Mouse (Mus musculus): ENCODE measurements around the gene Gpr162. TPM values are rescaled to one million over a fixed set of nuclear protein-coding genes. Genes with fewer than 3 reads are reported as not detected.

The Gpr162 gene
- polyA plus RNA-seq (2015; fragmentation: Nextera tagmentation; extraction: Ambion mirVana): 1.6 TPM in 2 replicates

DNA sequence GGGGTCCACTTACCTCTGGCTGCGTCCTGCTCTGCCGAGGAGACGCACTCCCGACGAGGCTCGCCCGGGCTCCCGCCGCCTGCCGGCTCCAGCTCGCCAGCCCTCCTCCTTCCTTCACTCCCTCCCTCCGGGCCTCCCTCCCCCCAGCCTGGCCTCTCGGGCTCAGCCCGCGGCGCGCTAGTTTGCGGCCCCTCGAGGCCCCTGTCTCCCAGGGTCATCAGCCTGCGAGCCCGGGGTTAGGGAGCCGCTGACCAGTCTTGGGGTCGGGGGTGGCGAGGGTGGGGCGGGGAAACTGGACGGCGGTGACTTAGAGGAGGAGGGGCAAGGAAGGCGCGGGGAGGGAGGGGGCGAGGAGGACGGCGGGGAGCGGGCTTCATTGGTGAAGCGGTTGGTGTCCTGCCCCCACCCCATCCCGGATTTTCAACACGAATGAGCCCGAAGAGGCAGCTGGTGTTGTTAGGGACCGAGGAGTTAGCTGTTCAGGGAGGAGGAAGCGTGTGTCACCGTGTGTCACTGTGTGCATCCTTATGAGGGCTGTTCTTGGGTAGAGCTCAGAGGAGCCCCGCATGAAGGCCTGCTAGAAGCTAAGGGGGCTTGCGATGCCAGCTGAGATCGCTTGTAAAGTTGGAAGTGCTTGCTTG is at the start of gene Gpr162:
TSS of gene Gpr162 (minus strand) at position 326 of the 641 bp plus-strand sequence.
- Histone ChIP-seq H3K9ac (peak within 1 kb of the TSS; percentile 85), H3K27ac (replicated peaks) (no peak within 1 kb of the TSS), H3K4me2 (peak within 1 kb of the TSS; percentile 91), H3K36me3 (no peaks in the 10 kb centered on the region), H3K9me3 (no peaks in the 10 kb centered on the region), H3K4me1 (peaks cover 21% of the 10 kb centered on the region), H3K4me3 (peak within 1 kb of the TSS; percentile 60), H3K27me3 (replicated peaks) (peaks cover 77% of the 10 kb centered on the region)
- ATAC-seq (ENCODE audit: extremely low read depth, insufficient number of reproducible peaks, low FRiP score, low TSS enrichment): peak; percentile 18; the same call in 1 of the 2 replicates
- WGBS: 2% methylated on average over 29 of the region's 43 CpGs

DNA sequence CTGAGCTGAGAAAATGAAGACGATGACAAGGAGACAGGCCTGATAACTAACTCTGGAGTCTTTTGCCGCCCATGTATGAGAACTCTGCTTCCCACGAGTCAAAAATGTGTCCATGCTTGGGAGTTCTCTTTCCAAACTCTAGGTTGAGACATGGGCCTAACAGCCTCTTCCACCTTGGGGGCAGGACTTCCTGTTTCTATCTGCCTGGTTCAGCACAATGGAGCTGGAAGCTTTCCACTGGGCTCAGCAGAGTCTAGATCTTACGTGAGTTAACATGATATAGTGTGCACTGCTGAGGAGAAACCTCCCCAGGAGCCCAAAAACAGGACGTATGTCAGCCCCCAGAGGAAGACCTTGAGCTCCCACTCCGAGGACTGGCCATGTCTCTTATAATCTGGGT is 49.4 kb upstream of the Gpr162 start:
- ATAC-seq (ENCODE audit: extremely low read depth, insufficient number of reproducible peaks, low FRiP score, low TSS enrichment): no peak
- H3K36me3 ChIP-seq: peaks cover 29% of the 10 kb centered on the region
- no peak overlapping the region for H3K4me3 ChIP-seq
- no peaks in the 10 kb centered on the region for H3K9me3 ChIP-seq
- peaks cover 28% of the 10 kb centered on the region for H3K27me3 ChIP-seq (replicated peaks)
- H3K4me1 ChIP-seq: peaks cover 61% of the 10 kb centered on the region
- no peak overlapping the region for H3K9ac ChIP-seq
- no peak overlapping the region for H3K4me2 ChIP-seq
- WGBS: 58% methylated on average over 6 of the region's 6 CpGs
- H3K27ac ChIP-seq (replicated peaks): peak overlapping the region; percentile 21; the same call in 1 of the 2 replicates

DNA sequence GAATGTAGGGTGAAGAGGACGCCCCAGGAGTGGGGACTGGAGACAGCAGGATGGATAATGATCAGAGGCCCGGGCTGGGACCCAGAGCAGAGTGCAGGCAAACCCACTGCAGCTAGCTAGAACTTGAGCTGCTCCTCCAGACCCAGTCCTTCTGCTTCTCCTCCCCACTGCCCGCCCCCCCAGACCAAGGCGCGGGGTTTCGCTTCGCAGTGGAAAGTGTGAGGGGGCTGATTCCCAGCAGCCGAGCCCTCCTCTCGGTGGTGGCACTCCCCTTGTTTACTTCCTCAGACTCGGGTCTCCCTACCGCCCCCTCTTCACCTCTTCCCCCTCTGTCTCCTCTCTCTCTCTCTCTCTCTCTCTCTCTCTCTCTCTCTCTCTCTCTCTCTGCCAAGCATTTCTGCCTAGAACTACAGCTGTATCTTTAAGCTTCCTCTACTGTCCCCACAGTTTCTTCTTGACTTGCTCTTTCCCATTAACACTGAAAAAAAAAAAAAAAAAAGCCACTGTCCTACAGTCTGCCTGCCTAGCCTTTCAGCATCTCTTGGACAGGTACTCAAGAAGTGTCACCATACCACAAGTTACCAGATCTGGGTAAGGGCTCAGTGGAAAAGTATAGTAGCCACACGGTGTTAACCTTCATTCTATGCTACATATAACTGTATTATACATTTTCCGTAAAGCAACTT is 47.9 kb upstream of the Gpr162 start, which contains the start of gene Lag3:
TSS of gene Lag3 (minus strand) at position 173 of the 686 bp plus-strand sequence.
- H3K27ac ChIP-seq (replicated peaks): no peak within 1 kb of the TSS
- peaks cover 32% of the 10 kb centered on the region for H3K27me3 ChIP-seq (replicated peaks)
- H3K4me3 ChIP-seq: no peak within 1 kb of the TSS
- ATAC-seq (ENCODE audit: extremely low read depth, insufficient number of reproducible peaks, low FRiP score, low TSS enrichment): no peak
- no peaks in the 10 kb centered on the region for H3K9me3 ChIP-seq
- peak within 1 kb of the TSS; percentile 52 for H3K4me2 ChIP-seq
- 18% methylated on average over 12 of the region's 13 CpGs for WGBS
- H3K4me1 ChIP-seq: peaks cover 59% of the 10 kb centered on the region
- peak within 1 kb of the TSS; percentile 75 for H3K9ac ChIP-seq
- H3K36me3 ChIP-seq: peaks cover 29% of the 10 kb centered on the region

DNA sequence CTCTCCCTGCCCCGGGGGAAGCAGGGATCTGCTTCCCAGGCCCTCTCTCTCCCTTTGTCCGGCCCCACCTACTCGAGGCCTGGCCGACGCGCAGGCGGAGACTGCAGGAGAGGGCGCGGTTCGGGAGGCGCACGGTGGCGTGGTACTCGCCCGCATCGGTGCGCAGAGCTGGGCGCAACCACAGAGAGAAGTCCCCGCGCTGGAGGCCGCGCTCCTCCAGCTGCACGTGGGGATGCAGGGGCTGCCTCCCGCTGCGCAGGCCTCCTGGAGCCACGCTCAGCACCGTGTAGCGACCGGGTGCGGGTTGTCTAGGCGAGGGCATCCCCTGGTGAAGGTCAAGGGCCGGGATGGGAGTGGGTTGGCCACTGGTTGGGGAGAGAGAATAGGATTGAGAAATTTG is 46.2 kb upstream of the Gpr162 start:
- H3K27me3 ChIP-seq (replicated peaks): peaks cover 32% of the 10 kb centered on the region
- H3K36me3 ChIP-seq: peaks cover 28% of the 10 kb centered on the region
- peak overlapping the region; percentile 64 for H3K4me2 ChIP-seq
- no peak for ATAC-seq (ENCODE audit: extremely low read depth, insufficient number of reproducible peaks, low FRiP score, low TSS enrichment)
- no peaks in the 10 kb centered on the region for H3K9me3 ChIP-seq
- H3K4me1 ChIP-seq: peaks cover 51% of the 10 kb centered on the region
- peak overlapping the region; percentile 75 for H3K9ac ChIP-seq
- H3K4me3 ChIP-seq: peak overlapping the region; percentile 34
- no peak overlapping the region for H3K27ac ChIP-seq (replicated peaks)
- WGBS: 5% methylated on average over 32 of the region's 32 CpGs

DNA sequence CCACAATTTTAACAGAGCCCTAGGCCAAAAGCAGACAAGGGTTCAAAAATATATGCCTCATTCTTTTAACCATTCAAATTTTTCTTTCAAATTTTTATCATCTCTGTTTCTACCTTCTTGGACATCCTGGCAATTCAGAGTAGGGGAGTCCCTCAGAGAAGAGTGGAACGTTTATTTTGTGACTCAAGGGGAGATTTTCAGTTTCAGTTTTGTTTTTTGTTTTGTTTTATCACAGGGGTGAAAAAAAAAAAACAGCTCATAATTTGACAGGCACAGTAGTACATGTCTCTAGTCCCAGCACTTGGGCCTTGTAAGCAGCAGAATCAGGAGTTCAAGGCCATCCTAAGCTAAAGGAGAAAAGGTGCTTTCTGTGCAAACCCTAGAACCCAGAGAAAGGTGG is 44.0 kb upstream of the Gpr162 start:
- Histone ChIP-seq H3K4me1 (peaks cover 39% of the 10 kb centered on the region), H3K4me2 (no peak overlapping the region), H3K9me3 (no peaks in the 10 kb centered on the region), H3K36me3 (peaks cover 6% of the 10 kb centered on the region), H3K27ac (replicated peaks) (no peak overlapping the region), H3K27me3 (replicated peaks) (peaks cover 32% of the 10 kb centered on the region), H3K9ac (no peak overlapping the region), H3K4me3 (no peak overlapping the region)
- 76% methylated on average over 1 of the region's 1 CpGs for WGBS
- no peak for ATAC-seq (ENCODE audit: extremely low read depth, insufficient number of reproducible peaks, low FRiP score, low TSS enrichment)

DNA sequence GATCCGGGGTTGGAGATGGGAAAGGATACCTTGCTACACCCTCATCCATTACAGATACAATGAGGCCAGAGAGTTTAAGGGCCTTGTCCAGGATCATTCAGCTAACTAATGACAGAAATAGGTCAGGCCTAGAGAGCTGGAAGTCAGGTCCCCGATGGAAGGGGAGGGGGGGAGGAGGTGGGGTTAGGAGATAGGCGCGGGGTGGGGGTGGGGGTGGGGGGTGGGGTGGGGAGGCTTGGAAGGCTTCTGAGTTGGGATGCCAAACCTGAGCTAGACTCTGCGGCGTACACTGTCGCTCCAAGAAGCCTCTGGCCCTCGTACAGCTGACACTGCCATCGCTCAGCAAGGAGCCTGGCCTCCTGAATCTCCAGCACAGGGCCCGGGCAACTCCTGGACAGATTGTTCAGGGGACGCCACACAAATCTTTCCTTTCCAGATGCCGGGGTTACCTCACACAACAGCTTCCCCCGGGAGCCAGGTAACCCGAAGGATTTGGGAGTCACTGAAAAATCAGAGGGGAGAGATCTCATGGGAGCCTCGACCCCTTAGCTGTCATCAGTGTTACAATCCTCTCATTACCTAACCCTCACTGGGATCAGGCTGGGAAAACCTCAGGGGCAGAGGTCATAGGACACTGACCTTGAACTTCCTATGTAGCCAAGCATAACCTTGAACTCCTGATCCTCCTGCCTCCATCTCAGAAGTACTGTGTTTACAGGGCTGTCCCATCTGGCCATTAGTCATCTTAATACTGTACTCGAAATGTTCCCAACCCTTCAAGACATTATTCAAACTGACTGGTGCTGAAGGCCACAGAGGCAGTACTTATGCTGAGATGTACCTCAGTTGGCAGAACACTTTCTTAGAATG is 41.4 kb upstream of the Gpr162 start:
- Histone ChIP-seq H3K27me3 (replicated peaks) (peaks cover 23% of the 10 kb centered on the region), H3K4me1 (peaks cover 21% of the 10 kb centered on the region), H3K9me3 (no peaks in the 10 kb centered on the region), H3K9ac (peak overlapping the region; percentile 86), H3K36me3 (no peaks in the 10 kb centered on the region), H3K27ac (replicated peaks) (peak overlapping the region; percentile 99), H3K4me2 (peak overlapping the region; percentile 87), H3K4me3 (peak overlapping the region; percentile 62)
- 36% methylated on average over 13 of the region's 16 CpGs for WGBS
- ATAC-seq (ENCODE audit: extremely low read depth, insufficient number of reproducible peaks, low FRiP score, low TSS enrichment): no peak

DNA sequence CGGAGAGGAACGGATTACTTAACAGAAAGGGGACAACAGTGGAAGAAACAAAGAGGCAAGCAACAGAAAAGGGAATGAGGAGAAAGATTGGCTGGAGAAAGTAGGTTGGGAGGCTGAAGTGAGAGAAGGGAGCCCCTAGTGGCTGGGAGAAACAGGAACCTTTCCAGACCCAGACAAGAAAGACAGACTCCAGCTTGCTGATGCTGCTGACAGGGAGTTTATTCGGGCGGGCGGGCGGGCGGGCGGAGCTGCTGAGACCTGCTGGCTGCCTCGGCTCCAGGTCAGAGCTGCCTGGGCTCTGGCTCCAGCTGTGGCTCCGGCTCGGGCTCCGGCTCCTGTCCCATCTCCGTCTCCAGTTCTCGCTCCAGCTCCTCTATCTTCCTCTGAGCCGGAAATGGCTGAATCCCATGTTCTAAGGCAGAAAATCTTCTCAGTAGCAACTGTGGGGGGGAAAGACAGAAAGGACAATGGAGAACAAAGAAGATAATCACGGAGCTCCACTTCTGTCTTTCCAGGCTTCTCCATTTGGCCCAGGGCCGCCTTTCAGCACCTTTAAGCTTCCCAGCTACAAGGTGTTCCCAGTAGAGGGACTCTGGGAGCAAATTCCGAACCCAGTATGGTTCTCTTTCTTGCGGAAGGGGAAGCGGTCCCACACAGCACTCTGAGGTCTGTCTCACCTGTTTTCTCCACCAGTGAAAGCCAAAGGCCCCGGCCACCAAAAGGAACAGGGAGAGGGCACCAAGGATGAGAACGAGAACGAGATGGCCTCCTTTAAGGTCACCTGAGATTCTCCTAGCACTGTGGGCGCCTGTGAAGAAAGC is 40.6 kb upstream of the Gpr162 start:
- no peaks in the 10 kb centered on the region for H3K36me3 ChIP-seq
- peaks cover 14% of the 10 kb centered on the region for H3K4me1 ChIP-seq
- H3K27me3 ChIP-seq (replicated peaks): peaks cover 15% of the 10 kb centered on the region
- no peak for ATAC-seq (ENCODE audit: extremely low read depth, insufficient number of reproducible peaks, low FRiP score, low TSS enrichment)
- H3K4me2 ChIP-seq: peak overlapping the region; percentile 87
- no peaks in the 10 kb centered on the region for H3K9me3 ChIP-seq
- peak overlapping the region; percentile 99 for H3K27ac ChIP-seq (replicated peaks)
- peak overlapping the region; percentile 62 for H3K4me3 ChIP-seq
- peak overlapping the region; percentile 86 for H3K9ac ChIP-seq
- 9% methylated on average over 24 of the region's 24 CpGs for WGBS

DNA sequence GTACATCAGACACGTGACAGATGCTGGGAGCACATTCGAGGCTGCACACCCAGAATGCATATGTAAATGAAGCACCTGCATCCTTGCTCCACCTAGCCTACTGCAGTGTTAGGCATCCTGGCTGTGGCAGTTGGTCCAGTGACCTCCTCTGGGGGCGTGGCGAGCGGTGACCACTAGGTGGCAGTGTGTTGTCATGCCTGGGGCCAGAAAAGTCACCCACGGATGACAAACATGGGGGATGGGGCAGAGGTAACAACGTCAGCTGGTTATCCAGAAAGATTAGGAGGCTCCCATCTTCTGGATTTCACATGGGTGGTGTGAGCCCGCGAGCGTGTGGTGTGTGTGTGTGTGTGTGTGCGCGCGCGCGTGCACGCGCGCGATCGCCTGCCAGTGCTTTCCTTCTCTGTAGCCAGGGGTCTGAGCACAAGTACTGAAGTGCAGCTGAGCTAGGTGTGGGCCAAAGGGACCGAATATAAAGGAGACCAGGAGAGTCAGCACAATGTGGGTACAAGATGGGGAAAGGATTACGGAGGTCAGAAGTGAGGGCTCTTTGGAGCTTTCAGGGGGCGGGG is 39.9 kb upstream of the Gpr162 start:
- H3K9me3 ChIP-seq: no peaks in the 10 kb centered on the region
- H3K4me2 ChIP-seq: peak overlapping the region; percentile 87
- H3K27me3 ChIP-seq (replicated peaks): peaks cover 8% of the 10 kb centered on the region
- peak; percentile 77; the same call in 1 of the 2 replicates for ATAC-seq (ENCODE audit: extremely low read depth, insufficient number of reproducible peaks, low FRiP score, low TSS enrichment)
- H3K9ac ChIP-seq: peak overlapping the region; percentile 86
- H3K4me1 ChIP-seq: peaks cover 14% of the 10 kb centered on the region
- H3K4me3 ChIP-seq: peak overlapping the region; percentile 62
- WGBS: under 1% methylated on average over 23 of the region's 23 CpGs
- H3K36me3 ChIP-seq: no peaks in the 10 kb centered on the region
- peak overlapping the region; percentile 99 for H3K27ac ChIP-seq (replicated peaks)

DNA sequence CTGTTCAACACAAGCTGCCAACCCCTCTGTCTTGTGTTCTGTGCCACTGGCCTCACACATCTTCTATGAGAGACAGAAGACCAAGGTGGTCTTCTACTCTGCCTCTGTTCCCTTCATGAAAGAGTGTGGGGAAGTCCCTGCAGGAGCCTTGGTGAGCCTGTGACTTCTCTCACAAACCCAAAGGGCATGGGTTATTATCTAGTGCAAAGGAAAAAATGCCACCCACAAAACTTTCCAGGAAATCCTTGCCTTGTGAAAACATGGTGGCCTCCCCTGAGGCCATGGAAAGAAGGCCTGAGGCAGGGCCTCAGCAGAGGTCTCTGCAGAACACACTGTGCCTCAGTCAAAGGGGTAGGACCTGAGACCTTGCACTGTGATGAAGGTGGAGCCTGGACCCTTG is 38.1 kb upstream of the Gpr162 start:
- Histone ChIP-seq H3K4me3 (no peak overlapping the region), H3K27ac (replicated peaks) (no peak overlapping the region), H3K9ac (no peak overlapping the region), H3K4me1 (peaks cover 14% of the 10 kb centered on the region), H3K36me3 (no peaks in the 10 kb centered on the region), H3K4me2 (no peak overlapping the region), H3K27me3 (replicated peaks) (no peaks in the 10 kb centered on the region), H3K9me3 (no peaks in the 10 kb centered on the region)
- ATAC-seq (ENCODE audit: extremely low read depth, insufficient number of reproducible peaks, low FRiP score, low TSS enrichment): no peak

DNA sequence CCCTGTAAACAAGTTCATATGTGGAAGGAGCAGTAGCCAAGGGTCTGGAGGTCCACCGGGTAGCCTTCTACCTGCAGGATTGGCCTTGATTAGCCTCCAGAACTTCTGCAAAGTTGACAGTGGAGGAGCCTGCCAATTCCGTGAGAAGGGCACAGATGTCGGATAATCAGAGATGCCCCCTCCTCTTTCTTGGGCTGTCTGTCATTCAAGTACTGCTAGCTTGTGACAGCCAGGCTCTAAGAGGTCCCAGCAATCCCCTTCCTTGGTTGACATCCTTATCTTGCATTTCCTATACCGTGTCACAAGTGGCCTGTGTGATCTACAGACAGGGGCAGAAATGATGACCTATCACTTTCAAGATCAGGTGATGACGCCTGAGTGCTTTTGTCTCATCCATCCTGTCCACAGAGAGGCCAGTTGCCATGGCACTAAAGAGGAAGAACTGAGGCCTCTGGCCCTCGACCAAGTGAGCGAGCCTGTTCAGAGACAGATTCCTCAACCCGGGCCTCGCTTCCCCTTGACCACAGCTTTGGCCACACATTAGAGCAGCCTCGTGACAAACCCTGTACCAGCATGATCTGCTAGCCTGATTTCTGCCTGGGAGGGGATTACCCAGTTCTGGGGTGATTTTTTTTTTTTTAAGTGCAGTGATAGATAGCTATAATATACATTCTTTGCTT is 37.2 kb upstream of the Gpr162 start:
- Histone ChIP-seq H3K4me2 (no peak overlapping the region), H3K4me1 (peaks cover 14% of the 10 kb centered on the region), H3K36me3 (no peaks in the 10 kb centered on the region), H3K4me3 (no peak overlapping the region), H3K27ac (replicated peaks) (no peak overlapping the region), H3K9ac (0 out of 2 replicates have a peak overlapping the region, but pooled peaks have one; percentile 28), H3K27me3 (replicated peaks) (no peaks in the 10 kb centered on the region), H3K9me3 (no peaks in the 10 kb centered on the region)
- ATAC-seq (ENCODE audit: extremely low read depth, insufficient number of reproducible peaks, low FRiP score, low TSS enrichment): no peak
- 27% methylated on average over 10 of the region's 10 CpGs for WGBS

Measured in heart, embryonic 13.5 days (tissue).